Mouse (Mus musculus): ENCODE results near the gene 1700067P10Rik. TPM values are rescaled to one million over a fixed set of nuclear protein-coding genes. Genes with fewer than 3 reads are reported as not detected.

Gene 1700067P10Rik
- polyA plus RNA-seq, 1 experiment from 2014 or later = not detected

DNA sequence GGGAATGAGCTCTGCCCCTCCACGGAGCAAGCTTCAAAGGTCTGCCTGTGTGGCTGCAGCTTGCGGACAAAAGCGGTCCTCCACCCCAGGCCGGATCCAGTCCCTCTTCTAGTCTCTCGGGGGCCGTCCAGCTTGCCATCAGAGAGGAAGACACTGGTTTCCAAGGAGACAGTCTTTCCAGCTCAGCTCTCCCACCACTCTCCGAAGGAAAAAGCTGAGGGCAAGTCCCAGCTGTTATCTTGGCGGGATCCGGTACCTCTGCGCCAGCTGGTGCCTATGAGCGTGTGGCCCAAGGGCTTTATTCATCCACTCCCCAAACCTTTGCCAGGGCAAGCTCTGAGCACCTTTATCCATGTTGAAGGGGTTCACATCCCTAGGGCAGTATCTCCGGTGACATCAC, 1.2 kb downstream of the 1700067P10Rik start:
- ATAC-seq (replicated peaks; ENCODE audit: low FRiP score, low TSS enrichment, low read depth) = no peak
- 77% methylated on average over 12 of the region's 12 CpGs for WGBS
- Histone ChIP-seq H3K4me2 (ENCODE audit: low read length) (no peak overlapping the region), H3K4me3 (ENCODE audit: low read depth, low read length) (no peak overlapping the region), H3K4me1 (replicated peaks; ENCODE audit: control insufficient read depth, insufficient read depth, low read length) (peaks cover 3% of the 10 kb centered on the region; the same call in 1 of the 2 replicates), H3K9ac (ENCODE audit: low read length) (no peak overlapping the region), H3K36me3 (ENCODE audit: control insufficient read depth, insufficient read depth, low read length) (no peaks in the 10 kb centered on the region), H3K9me3 (ENCODE audit: control insufficient read depth, low read length) (peaks cover 4% of the 10 kb centered on the region; the same call in 1 of the 2 replicates), H3K27ac (ENCODE audit: low read depth) (no peak overlapping the region), H3K27me3 (replicated peaks; ENCODE audit: control insufficient read depth, insufficient read depth, low read length) (peaks cover 16% of the 10 kb centered on the region)
- DNase-seq (ENCODE audit: low spot score) = no peak

- H3K9me3 ChIP-seq (ENCODE audit: control insufficient read depth, low read length) = peaks cover 4% of the 10 kb centered on the region; the same call in 1 of the 2 replicates
- no peak for ATAC-seq (replicated peaks; ENCODE audit: low FRiP score, low TSS enrichment, low read depth)
- 71% methylated on average over 5 of the region's 5 CpGs for WGBS
Measured at GRCm38 (mm10) chr17:48093286-48093817, 4.2 kb downstream of the 1700067P10Rik start.

DNA sequence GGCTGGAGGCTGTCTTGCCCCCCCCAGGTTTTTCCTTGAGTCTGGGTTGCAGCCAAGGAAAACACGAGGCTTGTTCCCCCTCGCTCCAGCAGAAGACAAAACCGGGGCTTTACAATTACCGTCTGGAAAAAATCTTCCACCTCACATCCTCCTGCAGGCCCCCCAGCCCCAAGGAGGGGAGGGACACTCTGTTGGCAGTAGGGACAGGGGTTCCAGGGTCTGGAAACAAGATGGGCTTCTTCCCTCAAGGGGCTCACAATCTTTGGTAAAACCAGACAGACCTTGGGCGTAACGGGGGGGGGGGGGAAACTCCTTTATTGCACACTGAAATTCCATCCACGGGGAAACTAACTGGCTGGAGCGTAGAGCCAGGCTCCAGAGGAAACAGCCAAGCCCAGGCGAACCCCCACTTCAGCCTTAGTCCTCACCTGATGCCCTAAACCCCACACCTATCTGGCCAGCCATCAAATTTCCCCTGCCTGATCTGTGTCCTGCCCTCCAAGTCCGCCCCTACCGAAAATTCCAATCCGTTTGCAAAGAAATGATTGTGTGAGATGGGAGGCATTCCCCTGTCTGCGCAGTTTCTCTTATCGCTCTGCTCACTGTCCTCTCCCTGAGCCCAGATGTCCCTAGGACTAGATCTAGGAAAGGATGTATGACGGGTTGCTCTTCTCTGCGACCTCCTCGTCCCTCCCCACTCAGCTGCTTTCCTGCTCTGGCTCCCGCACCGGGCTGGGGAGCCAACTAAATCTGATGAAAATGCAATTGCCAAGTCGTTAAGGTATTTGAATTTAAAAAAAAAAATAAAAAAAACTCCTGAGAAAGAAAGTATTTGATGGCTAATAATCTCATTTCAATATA, 5.9 kb downstream of the 1700067P10Rik start:
- no peak overlapping the region for H3K4me3 ChIP-seq (ENCODE audit: low read depth, low read length)
- H3K9me3 ChIP-seq (ENCODE audit: control insufficient read depth, low read length) = peaks cover 4% of the 10 kb centered on the region; the same call in 1 of the 2 replicates
- H3K9ac ChIP-seq (ENCODE audit: low read length) = no peak overlapping the region
- DNase-seq (ENCODE audit: low spot score) (peak; percentile 57), ATAC-seq (replicated peaks; ENCODE audit: low FRiP score, low TSS enrichment, low read depth) (no peak)
- peak overlapping the region; percentile 32; the same call in 1 of the 2 replicates for H3K4me2 ChIP-seq (ENCODE audit: low read length)
- peaks cover 33% of the 10 kb centered on the region for H3K4me1 ChIP-seq (replicated peaks; ENCODE audit: control insufficient read depth, insufficient read depth, low read length)
- H3K36me3 ChIP-seq (ENCODE audit: control insufficient read depth, insufficient read depth, low read length) = no peaks in the 10 kb centered on the region
- no peak overlapping the region for H3K27ac ChIP-seq (ENCODE audit: low read depth)
- peaks cover 57% of the 10 kb centered on the region for H3K27me3 ChIP-seq (replicated peaks; ENCODE audit: control insufficient read depth, insufficient read depth, low read length)
- 12% methylated on average over 19 of the region's 20 CpGs for WGBS

More at GRCm38 (mm10) chr17:48093286-48093817, 4.2 kb downstream of the 1700067P10Rik start:
- Histone ChIP-seq H3K4me3 (ENCODE audit: low read depth, low read length) (no peak overlapping the region), H3K9ac (ENCODE audit: low read length) (no peak overlapping the region), H3K4me2 (ENCODE audit: low read length) (no peak overlapping the region), H3K36me3 (ENCODE audit: control insufficient read depth, insufficient read depth, low read length) (no peaks in the 10 kb centered on the region), H3K27ac (ENCODE audit: low read depth) (no peak overlapping the region), H3K27me3 (replicated peaks; ENCODE audit: control insufficient read depth, insufficient read depth, low read length) (peaks cover 45% of the 10 kb centered on the region), H3K4me1 (replicated peaks; ENCODE audit: control insufficient read depth, insufficient read depth, low read length) (peaks cover 29% of the 10 kb centered on the region)
- DNase-seq (ENCODE audit: low spot score) = no peak

DNA sequence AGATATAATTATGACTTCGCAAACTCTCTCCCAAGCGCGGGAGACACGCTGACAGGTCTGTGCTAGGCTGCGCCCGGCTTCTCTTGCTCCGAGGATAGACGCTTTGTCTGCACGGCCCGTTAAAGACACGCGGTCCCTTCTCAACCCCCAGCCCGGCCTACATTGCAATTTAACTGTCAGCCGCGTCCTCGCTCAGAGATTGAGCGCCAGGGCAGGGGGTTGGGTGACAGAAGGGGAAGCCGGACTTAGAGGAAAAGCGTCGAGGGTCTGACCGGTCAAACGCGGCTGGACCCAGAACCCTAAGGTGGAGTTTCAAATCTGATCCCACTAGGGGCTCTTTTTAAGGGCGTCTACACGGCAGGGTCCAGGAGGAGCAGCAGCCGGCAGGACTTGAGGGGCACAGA, 6.6 kb downstream of the 1700067P10Rik start:
- Histone ChIP-seq H3K36me3 (ENCODE audit: control insufficient read depth, insufficient read depth, low read length) (no peaks in the 10 kb centered on the region), H3K27ac (ENCODE audit: low read depth) (no peak overlapping the region), H3K4me3 (ENCODE audit: low read depth, low read length) (0 out of 2 replicates have a peak overlapping the region, but pooled peaks have one; percentile 1), H3K4me1 (replicated peaks; ENCODE audit: control insufficient read depth, insufficient read depth, low read length) (peaks cover 37% of the 10 kb centered on the region), H3K4me2 (ENCODE audit: low read length) (peak overlapping the region; percentile 32), H3K9ac (ENCODE audit: low read length) (no peak overlapping the region), H3K9me3 (ENCODE audit: control insufficient read depth, low read length) (peaks cover 4% of the 10 kb centered on the region; the same call in 1 of the 2 replicates), H3K27me3 (replicated peaks; ENCODE audit: control insufficient read depth, insufficient read depth, low read length) (peaks cover 57% of the 10 kb centered on the region)
- DNase-seq (ENCODE audit: low spot score) (peak; percentile 73), ATAC-seq (replicated peaks; ENCODE audit: low FRiP score, low TSS enrichment, low read depth) (no peak)
- WGBS = 5% methylated on average over 26 of the region's 26 CpGs

- H3K4me2 ChIP-seq (ENCODE audit: low read length) = no peak overlapping the region
- peaks cover 4% of the 10 kb centered on the region; the same call in 1 of the 2 replicates for H3K9me3 ChIP-seq (ENCODE audit: control insufficient read depth, low read length)
- peak; percentile 74 for DNase-seq (ENCODE audit: low spot score)
- 16% methylated on average over 17 of the region's 17 CpGs for WGBS
- H3K27ac ChIP-seq (ENCODE audit: low read depth) = no peak overlapping the region
- no peak overlapping the region for H3K9ac ChIP-seq (ENCODE audit: low read length)
- H3K36me3 ChIP-seq (ENCODE audit: control insufficient read depth, insufficient read depth, low read length) = no peaks in the 10 kb centered on the region
- H3K4me1 ChIP-seq (replicated peaks; ENCODE audit: control insufficient read depth, insufficient read depth, low read length) = peaks cover 38% of the 10 kb centered on the region
- no peak for ATAC-seq (replicated peaks; ENCODE audit: low FRiP score, low TSS enrichment, low read depth)
- H3K27me3 ChIP-seq (replicated peaks; ENCODE audit: control insufficient read depth, insufficient read depth, low read length) = peaks cover 57% of the 10 kb centered on the region
- 0 out of 2 replicates have a peak overlapping the region, but pooled peaks have one; percentile 2 for H3K4me3 ChIP-seq (ENCODE audit: low read depth, low read length)
Measured at GRCm38 (mm10) chr17:48096321-48096720, 7.2 kb downstream of the 1700067P10Rik start.

DNA sequence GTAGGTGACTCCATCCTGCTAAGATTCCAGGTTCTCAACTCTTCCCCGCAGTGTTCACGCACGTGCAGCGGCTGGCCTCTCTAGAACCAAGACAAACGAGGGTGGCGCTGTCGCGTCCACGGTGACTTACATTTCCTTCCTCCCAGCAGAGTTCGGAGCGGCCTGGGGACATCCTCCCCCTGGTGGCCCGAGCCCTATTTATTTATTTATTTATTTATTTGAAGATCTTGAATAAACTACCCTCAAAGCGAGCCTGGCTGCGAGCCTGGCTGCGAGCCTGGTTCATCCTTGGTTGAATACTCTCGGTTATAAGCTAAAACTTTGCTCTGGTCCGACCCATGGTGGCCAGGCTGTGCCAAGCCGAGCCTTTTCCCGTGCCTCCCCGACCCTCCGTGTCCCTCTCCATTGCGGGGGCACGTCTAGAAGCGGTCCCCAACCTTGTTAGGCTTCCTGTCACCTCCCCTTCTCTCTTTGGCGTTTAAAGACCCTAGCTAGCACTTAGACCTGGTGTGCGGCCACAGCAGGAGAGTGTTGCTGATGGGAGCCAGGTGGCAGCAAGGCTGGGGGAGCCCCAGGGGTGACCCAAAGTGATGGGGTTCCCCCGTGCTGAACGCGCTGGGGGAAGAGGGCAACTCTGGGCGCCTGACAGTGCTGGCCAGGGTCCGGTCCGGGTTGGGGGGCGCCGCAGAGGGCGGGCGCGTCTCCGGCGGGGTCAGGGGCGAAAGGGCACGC, 8.1 kb downstream of the 1700067P10Rik start:
- Histone ChIP-seq H3K9ac (ENCODE audit: low read length) (peak overlapping the region; percentile 16; the same call in 1 of the 2 replicates), H3K4me3 (ENCODE audit: low read depth, low read length) (peak overlapping the region; percentile 34), H3K4me2 (ENCODE audit: low read length) (peak overlapping the region; percentile 80), H3K36me3 (ENCODE audit: control insufficient read depth, insufficient read depth, low read length) (no peaks in the 10 kb centered on the region), H3K9me3 (ENCODE audit: control insufficient read depth, low read length) (peaks cover 4% of the 10 kb centered on the region; the same call in 1 of the 2 replicates), H3K4me1 (replicated peaks; ENCODE audit: control insufficient read depth, insufficient read depth, low read length) (peaks cover 38% of the 10 kb centered on the region), H3K27me3 (replicated peaks; ENCODE audit: control insufficient read depth, insufficient read depth, low read length) (peaks cover 57% of the 10 kb centered on the region), H3K27ac (ENCODE audit: low read depth) (no peak overlapping the region)
- ATAC-seq (replicated peaks; ENCODE audit: low FRiP score, low TSS enrichment, low read depth) = peak; percentile 38; the same call in 1 of the 2 replicates
- WGBS = 3% methylated on average over 38 of the region's 41 CpGs
- DNase-seq (ENCODE audit: low spot score) = peak; percentile 86

GRCm38 (mm10) chr17:48097743-48098527, 8.8 kb downstream of the 1700067P10Rik start:
- Histone ChIP-seq H3K4me2 (ENCODE audit: low read length) (peak overlapping the region; percentile 80), H3K4me3 (ENCODE audit: low read depth, low read length) (peak overlapping the region; percentile 34), H3K36me3 (ENCODE audit: control insufficient read depth, insufficient read depth, low read length) (no peaks in the 10 kb centered on the region), H3K4me1 (replicated peaks; ENCODE audit: control insufficient read depth, insufficient read depth, low read length) (peaks cover 38% of the 10 kb centered on the region), H3K9me3 (ENCODE audit: control insufficient read depth, low read length) (peaks cover 4% of the 10 kb centered on the region; the same call in 1 of the 2 replicates), H3K27me3 (replicated peaks; ENCODE audit: control insufficient read depth, insufficient read depth, low read length) (peaks cover 57% of the 10 kb centered on the region), H3K27ac (ENCODE audit: low read depth) (no peak overlapping the region), H3K9ac (ENCODE audit: low read length) (peak overlapping the region; percentile 16; the same call in 1 of the 2 replicates)
- WGBS = under 1% methylated on average over 41 of the region's 43 CpGs
- no peak for ATAC-seq (replicated peaks; ENCODE audit: low FRiP score, low TSS enrichment, low read depth)
- DNase-seq (ENCODE audit: low spot score) = peak; percentile 69
